Mouse (Mus musculus) E14TG2a.4 (cell line): ENCODE data around the gene Ccdc57.

Experiments
- CTCF ChIP-seq: conservative IDR thresholded peaks from 2 replicates; pipeline ENCODE4 v1.5.1; 2014; ENCODE audit warnings: low read length
- POU5F1 ChIP-seq: IDR thresholded peaks from 2 replicates; pipeline ENCODE4 v1.6.1; 2014; ENCODE audit warnings: low read length, borderline replicate concordance

DNA sequence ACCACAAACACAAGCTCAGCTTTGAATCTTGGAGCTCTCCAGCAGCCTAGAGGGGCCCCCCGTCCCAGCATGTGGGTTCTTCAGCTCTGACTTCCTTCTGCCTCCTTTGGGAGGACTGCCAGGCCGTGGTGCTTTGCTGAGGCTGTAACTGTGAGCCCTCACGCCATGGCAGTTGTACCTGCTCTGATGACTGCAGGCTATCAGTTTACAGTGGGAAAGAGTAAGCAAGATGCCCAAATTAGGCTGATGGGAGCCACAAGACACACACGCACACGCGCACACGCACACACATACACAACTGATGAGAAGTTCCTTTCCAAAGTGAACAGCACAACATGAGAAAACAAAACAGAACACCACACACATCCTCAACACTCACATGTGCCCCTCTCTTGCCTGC is 30.2 kb upstream of the Ccdc57 start:
- TF ChIP-seq CTCF (no peak), POU5F1 (no peak)
